Mouse (Mus musculus) liver, embryonic 12.5 days (tissue): Measurements from ENCODE around the gene Ckb. TPM values are rescaled to one million over a fixed set of nuclear protein-coding genes. Genes with fewer than 3 reads are reported as not detected.

ENCODE experiments used
- polyA plus RNA-seq: library from polyadenylated mRNA; unstranded; fragments of >200 nt; fragmentation: Nextera tagmentation; extraction: Ambion mirVana; gene quantifications from 2 replicates; pipeline ENCODE4 v1.2.1, GENCODE M21; 2016

The Ckb gene
- polyA plus RNA-seq, 1 experiment from 2014 or later: 54.6 TPM

Other genes with a start within 250 kb of the Ckb start
- gene Tnfaip2, start 229.9 kb downstream of the Ckb start, polyA plus RNA-seq: 88.6 and 94.9 TPM in 2 replicates
- 1.8 and 2.4 TPM in 2 replicates for gene Gm266, start 186.5 kb downstream of the Ckb start, polyA plus RNA-seq
- gene Eif5, start 134.3 kb downstream of the Ckb start, polyA plus RNA-seq: 664 and 670 TPM in 2 replicates
- gene Mark3, start 97.8 kb downstream of the Ckb start, polyA plus RNA-seq: 32.9 and 35.2 TPM in 2 replicates
- 19.4 and 20.9 TPM in 2 replicates for gene Trmt61a, start 5.8 kb upstream of the Ckb start, polyA plus RNA-seq
- 28.4 and 28.5 TPM in 2 replicates for gene Bag5, start 40.9 kb upstream of the Ckb start, polyA plus RNA-seq
- gene Apopt1, start 40.9 kb upstream of the Ckb start, polyA plus RNA-seq: 36.3 and 36.5 TPM in 2 replicates
- gene Klc1, start 86.5 kb upstream of the Ckb start, polyA plus RNA-seq: 35.6 TPM in 2 replicates
- gene Xrcc3, start 141.5 kb upstream of the Ckb start, polyA plus RNA-seq: 7.7 and 8.2 TPM in 2 replicates
- gene Zfyve21, start 141.8 kb upstream of the Ckb start, polyA plus RNA-seq: 60.6 and 61.9 TPM in 2 replicates
- gene Ppp1r13b, start 235.8 kb upstream of the Ckb start, polyA plus RNA-seq: 7.3 and 8.1 TPM in 2 replicates